Mouse (Mus musculus): ENCODE results near the gene Pbx3. TPM values are rescaled to one million over a fixed set of nuclear protein-coding genes. Genes with fewer than 3 reads are reported as not detected.

Gene Pbx3
- polyA plus RNA-seq, 1 experiment from 2014 or later, result 4.5 TPM

DNA sequence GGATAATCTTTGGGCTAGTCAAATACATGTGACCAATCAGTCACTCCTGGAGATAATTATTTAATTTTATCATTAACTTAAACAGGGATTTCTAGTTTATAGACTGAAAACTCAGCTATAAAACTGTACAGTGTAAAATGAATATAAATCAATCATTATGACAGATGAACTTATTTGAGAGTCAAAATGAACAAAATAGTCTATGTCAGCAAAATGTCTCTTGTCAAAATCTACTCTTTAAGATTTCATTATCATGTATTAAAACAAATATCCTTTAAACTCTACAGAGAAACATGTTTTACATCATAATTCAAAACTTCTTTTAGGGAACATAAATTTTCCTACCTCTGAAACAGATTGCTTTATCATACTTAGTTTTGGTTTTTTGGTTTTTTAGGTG lies 20.9 kb downstream of the Pbx3 start:
- Histone ChIP-seq H3K27ac (ENCODE audit: low read length) (no peak overlapping the region), H3K4me2 (ENCODE audit: low read depth, low read length) (no peak overlapping the region), H3K27me3 (ENCODE audit: control insufficient read depth, insufficient read depth, low read depth, low read length) (no peaks in the 10 kb centered on the region), H3K36me3 (ENCODE audit: control insufficient read depth, insufficient read depth) (no peaks in the 10 kb centered on the region), H3K4me3 (ENCODE audit: low read depth, low read length) (no peak overlapping the region), H3K4me1 (ENCODE audit: control insufficient read depth, low read depth, low read length) (no peaks in the 10 kb centered on the region), H3K9ac (ENCODE audit: low read depth, low read length) (no peak overlapping the region), H3K9me3 (replicated peaks; ENCODE audit: control insufficient read depth, low read length) (no peaks in the 10 kb centered on the region)
- ATAC-seq (ENCODE audit: low read depth), result no peak

- Histone ChIP-seq H3K36me3 (ENCODE audit: control insufficient read depth, insufficient read depth) (no peaks in the 10 kb centered on the region), H3K4me2 (ENCODE audit: low read depth, low read length) (no peak overlapping the region), H3K4me1 (ENCODE audit: control insufficient read depth, low read depth, low read length) (no peaks in the 10 kb centered on the region), H3K9ac (ENCODE audit: low read depth, low read length) (no peak overlapping the region), H3K4me3 (ENCODE audit: low read depth, low read length) (no peak overlapping the region), H3K27ac (ENCODE audit: low read length) (no peak overlapping the region), H3K27me3 (ENCODE audit: control insufficient read depth, insufficient read depth, low read depth, low read length) (no peaks in the 10 kb centered on the region), H3K9me3 (replicated peaks; ENCODE audit: control insufficient read depth, low read length) (no peaks in the 10 kb centered on the region)
- WGBS (ENCODE audit: insufficient replicate concordance), result 79% methylated on average over 6 of the region's 6 CpGs
- no peak for ATAC-seq (ENCODE audit: low read depth)
Measured at GRCm38 (mm10) chr2:34347096-34347495, 25.8 kb downstream of the Pbx3 start.

- 45% methylated on average over 1 of the region's 1 CpGs for WGBS (ENCODE audit: insufficient replicate concordance)
- no peak for ATAC-seq (ENCODE audit: low read depth)
Measured at GRCm38 (mm10) chr2:34298664-34299063, 74.3 kb downstream of the Pbx3 start.

DNA sequence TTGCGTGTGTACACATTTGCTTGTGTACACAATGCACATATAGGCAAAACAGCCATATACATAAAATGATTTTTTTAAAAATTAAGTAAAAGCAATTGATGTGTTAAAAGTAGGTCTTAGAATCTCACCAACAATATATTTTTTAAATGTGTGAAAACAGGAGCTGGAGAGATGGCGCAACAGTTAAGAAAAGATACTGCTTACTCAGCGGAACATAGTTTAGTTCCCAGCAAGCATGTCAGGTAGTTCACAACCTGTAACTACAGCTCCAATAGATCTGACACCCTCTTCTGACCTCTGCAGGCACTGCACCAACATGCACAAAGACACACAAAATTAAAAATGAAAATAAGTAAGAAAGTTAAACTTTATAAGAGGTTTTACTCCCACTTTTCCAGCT lies 74.7 kb downstream of the Pbx3 start:
- Histone ChIP-seq H3K4me2 (ENCODE audit: low read depth, low read length) (no peak overlapping the region), H3K9ac (ENCODE audit: low read depth, low read length) (no peak overlapping the region), H3K27ac (ENCODE audit: low read length) (no peak overlapping the region), H3K27me3 (ENCODE audit: control insufficient read depth, insufficient read depth, low read depth, low read length) (no peaks in the 10 kb centered on the region), H3K4me3 (ENCODE audit: low read depth, low read length) (no peak overlapping the region), H3K4me1 (ENCODE audit: control insufficient read depth, low read depth, low read length) (no peaks in the 10 kb centered on the region), H3K36me3 (ENCODE audit: control insufficient read depth, insufficient read depth) (no peaks in the 10 kb centered on the region), H3K9me3 (replicated peaks; ENCODE audit: control insufficient read depth, low read length) (no peaks in the 10 kb centered on the region)
- no peak for ATAC-seq (ENCODE audit: low read depth)
- WGBS (ENCODE audit: insufficient replicate concordance), result 85% methylated on average over 3 of the region's 3 CpGs

More at GRCm38 (mm10) chr2:34298664-34299063, 74.3 kb downstream of the Pbx3 start:
- Histone ChIP-seq H3K9me3 (replicated peaks; ENCODE audit: control insufficient read depth, low read length) (no peaks in the 10 kb centered on the region), H3K36me3 (ENCODE audit: control insufficient read depth, insufficient read depth) (no peaks in the 10 kb centered on the region), H3K9ac (ENCODE audit: low read depth, low read length) (no peak overlapping the region), H3K4me3 (ENCODE audit: low read depth, low read length) (no peak overlapping the region), H3K4me2 (ENCODE audit: low read depth, low read length) (no peak overlapping the region), H3K27ac (ENCODE audit: low read length) (no peak overlapping the region), H3K27me3 (ENCODE audit: control insufficient read depth, insufficient read depth, low read depth, low read length) (no peaks in the 10 kb centered on the region), H3K4me1 (ENCODE audit: control insufficient read depth, low read depth, low read length) (no peaks in the 10 kb centered on the region)

GRCm38 (mm10) chr2:34289726-34290125 lies 83.2 kb downstream of the Pbx3 start:
- H3K4me1 ChIP-seq (ENCODE audit: control insufficient read depth, low read depth, low read length), result no peaks in the 10 kb centered on the region
- WGBS (ENCODE audit: insufficient replicate concordance), result 77% methylated on average over 1 of the region's 1 CpGs

GRCm38 (mm10) chr2:34284239-34284638 lies 88.7 kb downstream of the Pbx3 start:
- 61% methylated on average over 2 of the region's 2 CpGs for WGBS (ENCODE audit: insufficient replicate concordance)
- no peak overlapping the region for H3K9ac ChIP-seq (ENCODE audit: low read depth, low read length)
- H3K4me1 ChIP-seq (ENCODE audit: control insufficient read depth, low read depth, low read length), result no peaks in the 10 kb centered on the region
- no peaks in the 10 kb centered on the region for H3K27me3 ChIP-seq (ENCODE audit: control insufficient read depth, insufficient read depth, low read depth, low read length)
- no peak overlapping the region for H3K4me2 ChIP-seq (ENCODE audit: low read depth, low read length)
- H3K9me3 ChIP-seq (replicated peaks; ENCODE audit: control insufficient read depth, low read length), result no peaks in the 10 kb centered on the region
- H3K36me3 ChIP-seq (ENCODE audit: control insufficient read depth, insufficient read depth), result no peaks in the 10 kb centered on the region
- H3K4me3 ChIP-seq (ENCODE audit: low read depth, low read length), result no peak overlapping the region
- no peak overlapping the region for H3K27ac ChIP-seq (ENCODE audit: low read length)
- no peak for ATAC-seq (ENCODE audit: low read depth)

More at GRCm38 (mm10) chr2:34289726-34290125, 83.2 kb downstream of the Pbx3 start:
- Histone ChIP-seq H3K4me2 (ENCODE audit: low read depth, low read length) (no peak overlapping the region), H3K27me3 (ENCODE audit: control insufficient read depth, insufficient read depth, low read depth, low read length) (no peaks in the 10 kb centered on the region), H3K27ac (ENCODE audit: low read length) (no peak overlapping the region), H3K36me3 (ENCODE audit: control insufficient read depth, insufficient read depth) (no peaks in the 10 kb centered on the region), H3K4me3 (ENCODE audit: low read depth, low read length) (no peak overlapping the region), H3K9ac (ENCODE audit: low read depth, low read length) (no peak overlapping the region), H3K9me3 (replicated peaks; ENCODE audit: control insufficient read depth, low read length) (no peaks in the 10 kb centered on the region)
- ATAC-seq (ENCODE audit: low read depth), result no peak

DNA sequence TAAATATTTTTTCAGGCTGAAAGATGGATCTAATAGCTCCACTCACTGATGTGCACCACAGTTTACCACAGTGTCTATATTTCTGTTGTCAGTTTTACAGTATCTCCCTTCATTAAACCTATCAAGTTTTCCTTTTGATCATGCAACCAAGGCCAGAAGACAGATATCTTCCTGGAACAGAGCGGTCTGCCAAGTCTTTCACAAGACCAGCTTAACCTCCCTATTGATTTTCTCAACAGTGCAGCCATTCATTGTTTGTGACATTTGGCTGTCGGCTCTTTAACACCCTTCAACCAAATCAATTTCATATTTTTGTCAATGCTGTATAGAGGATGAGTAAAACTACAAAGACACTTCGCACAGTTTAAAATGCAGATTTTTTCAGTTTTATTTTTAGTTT lies 91.9 kb downstream of the Pbx3 start:
- Histone ChIP-seq H3K4me3 (ENCODE audit: low read depth, low read length) (no peak overlapping the region), H3K9me3 (replicated peaks; ENCODE audit: control insufficient read depth, low read length) (no peaks in the 10 kb centered on the region), H3K4me2 (ENCODE audit: low read depth, low read length) (no peak overlapping the region), H3K27ac (ENCODE audit: low read length) (no peak overlapping the region), H3K4me1 (ENCODE audit: control insufficient read depth, low read depth, low read length) (no peaks in the 10 kb centered on the region), H3K9ac (ENCODE audit: low read depth, low read length) (no peak overlapping the region), H3K27me3 (ENCODE audit: control insufficient read depth, insufficient read depth, low read depth, low read length) (no peaks in the 10 kb centered on the region), H3K36me3 (ENCODE audit: control insufficient read depth, insufficient read depth) (no peaks in the 10 kb centered on the region)
- WGBS (ENCODE audit: insufficient replicate concordance), result 68% methylated on average over 3 of the region's 3 CpGs
- no peak for ATAC-seq (ENCODE audit: low read depth)

- no peak overlapping the region for H3K4me2 ChIP-seq (ENCODE audit: low read depth, low read length)
- no peaks in the 10 kb centered on the region for H3K36me3 ChIP-seq (ENCODE audit: control insufficient read depth, insufficient read depth)
- no peaks in the 10 kb centered on the region for H3K4me1 ChIP-seq (ENCODE audit: control insufficient read depth, low read depth, low read length)
- no peaks in the 10 kb centered on the region for H3K27me3 ChIP-seq (ENCODE audit: control insufficient read depth, insufficient read depth, low read depth, low read length)
- H3K4me3 ChIP-seq (ENCODE audit: low read depth, low read length), result no peak overlapping the region
- no peak overlapping the region for H3K9ac ChIP-seq (ENCODE audit: low read depth, low read length)
- ATAC-seq (ENCODE audit: low read depth), result no peak
- H3K27ac ChIP-seq (ENCODE audit: low read length), result no peak overlapping the region
- no peaks in the 10 kb centered on the region for H3K9me3 ChIP-seq (replicated peaks; ENCODE audit: control insufficient read depth, low read length)
- WGBS (ENCODE audit: insufficient replicate concordance), result 66% methylated on average over 6 of the region's 6 CpGs
Measured at GRCm38 (mm10) chr2:34279726-34280125, 93.2 kb downstream of the Pbx3 start.

DNA sequence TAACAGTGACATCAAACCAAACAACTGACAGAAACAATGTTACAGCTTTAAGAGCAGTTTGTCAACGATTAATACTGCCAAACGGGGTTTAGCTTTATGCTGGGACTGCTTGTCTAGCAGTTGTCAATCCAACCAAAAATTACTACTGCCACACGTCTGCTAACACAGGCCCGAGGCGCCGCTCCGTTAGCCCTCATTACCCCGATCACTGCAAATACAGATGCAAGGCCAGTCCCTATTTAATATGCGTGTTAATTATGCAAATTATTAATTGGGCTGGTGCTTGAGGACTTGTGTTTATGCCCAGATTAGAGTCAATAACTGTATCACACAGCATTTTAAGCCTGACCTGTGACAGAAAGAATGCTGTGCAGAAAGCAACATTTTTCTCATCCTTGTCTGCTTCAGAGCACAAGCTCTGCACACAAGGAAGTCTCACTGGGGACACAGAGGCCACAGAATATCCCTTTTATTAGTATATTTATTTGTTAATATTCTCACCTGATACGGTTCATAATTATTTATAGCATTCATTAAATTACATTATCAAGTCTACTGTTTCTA lies 97.2 kb downstream of the Pbx3 start:
- Histone ChIP-seq H3K27me3 (ENCODE audit: control insufficient read depth, insufficient read depth, low read depth, low read length) (no peaks in the 10 kb centered on the region), H3K9me3 (replicated peaks; ENCODE audit: control insufficient read depth, low read length) (no peaks in the 10 kb centered on the region), H3K4me2 (ENCODE audit: low read depth, low read length) (no peak overlapping the region), H3K4me1 (ENCODE audit: control insufficient read depth, low read depth, low read length) (no peaks in the 10 kb centered on the region), H3K9ac (ENCODE audit: low read depth, low read length) (no peak overlapping the region), H3K4me3 (ENCODE audit: low read depth, low read length) (no peak overlapping the region), H3K36me3 (ENCODE audit: control insufficient read depth, insufficient read depth) (no peaks in the 10 kb centered on the region), H3K27ac (ENCODE audit: low read length) (no peak overlapping the region)
- no peak for ATAC-seq (ENCODE audit: low read depth)
- 82% methylated on average over 10 of the region's 10 CpGs for WGBS (ENCODE audit: insufficient replicate concordance)

All from liver, embryonic 16.5 days (tissue).